Mouse (Mus musculus) spleen, postnatal 4 days (tissue): ENCODE results near the gene Hoxb8.

ENCODE experiments used
- DNase-seq, 2 experiments: peaks; one replicate each; pipeline ENCODE4 v3.0.0; 2022; ENCODE audit warnings: low spot score in 2 of 2

The Hoxb8 gene

GRCm38 (mm10) chr11:96316696-96317607 is 35.2 kb downstream of the Hoxb8 start:
- no peak for DNase-seq

- DNase-seq, result no peak
Measured at GRCm38 (mm10) chr11:96317608-96318367, 36.1 kb downstream of the Hoxb8 start, which contains the start of gene Hoxb4. Hoxb4 (plus strand) TSS chr11:96318267.

- DNase-seq, result no peak
Measured at GRCm38 (mm10) chr11:96318368-96319070, 36.8 kb downstream of the Hoxb8 start.

GRCm38 (mm10) chr11:96319071-96319902 is 37.6 kb downstream of the Hoxb8 start:
- DNase-seq, result no peak

GRCm38 (mm10) chr11:96319910-96320309 is 38.2 kb downstream of the Hoxb8 start:
- DNase-seq, result peak in 1 of 2 experiments; percentile 62

- no peak for DNase-seq
Measured at GRCm38 (mm10) chr11:96320688-96321087, 39.0 kb downstream of the Hoxb8 start.

GRCm38 (mm10) chr11:96321846-96322245 is 40.1 kb downstream of the Hoxb8 start:
- DNase-seq, result no peak

GRCm38 (mm10) chr11:96322738-96323137 is 41.0 kb downstream of the Hoxb8 start:
- no peak for DNase-seq

- no peak for DNase-seq
Measured at GRCm38 (mm10) chr11:96323154-96323553, 41.4 kb downstream of the Hoxb8 start, which contains the start of gene Hoxb3. Hoxb3 (plus strand) TSS chr11:96323326.

GRCm38 (mm10) chr11:96324125-96324524 is 42.4 kb downstream of the Hoxb8 start:
- DNase-seq, result no peak

GRCm38 (mm10) chr11:96324965-96325364 is 43.3 kb downstream of the Hoxb8 start:
- no peak for DNase-seq

GRCm38 (mm10) chr11:96325747-96326212 is 44.1 kb downstream of the Hoxb8 start:
- DNase-seq, result no peak

GRCm38 (mm10) chr11:96326705-96327104 is 45.0 kb downstream of the Hoxb8 start:
- no peak for DNase-seq

- DNase-seq, result no peak
Measured at GRCm38 (mm10) chr11:96327122-96327521, 45.4 kb downstream of the Hoxb8 start.

- DNase-seq, result no peak
Measured at GRCm38 (mm10) chr11:96327750-96328149, 46.0 kb downstream of the Hoxb8 start.

GRCm38 (mm10) chr11:96328605-96329004 is 46.9 kb downstream of the Hoxb8 start:
- no peak for DNase-seq

GRCm38 (mm10) chr11:96332105-96332504 is 50.4 kb downstream of the Hoxb8 start:
- no peak for DNase-seq

- DNase-seq, result no peak
Measured at GRCm38 (mm10) chr11:96332618-96333032, 50.9 kb downstream of the Hoxb8 start.

- no peak for DNase-seq
Measured at GRCm38 (mm10) chr11:96333241-96334001, 51.7 kb downstream of the Hoxb8 start.

GRCm38 (mm10) chr11:96334002-96334364 is 52.3 kb downstream of the Hoxb8 start:
- DNase-seq, result no peak
